Mouse (Mus musculus): ENCODE results near the gene Prdm5.

Gene Prdm5

GRCm38 (mm10) chr6:65935566-65936281, 156.9 kb downstream of the Prdm5 start:
- DNase-seq = no peak

GRCm38 (mm10) chr6:65950492-65950891, 171.7 kb downstream of the Prdm5 start:
- DNase-seq = no peak

- no peak for DNase-seq
These were observed 173.5 kb downstream of the Prdm5 start, which contains the start of gene 4930544G11Rik for GRCm38 (mm10) chr6:65952309-65952708. Gene 4930544G11Rik, plus strand, starts transcription at chr6:65952609.

- DNase-seq = no peak
These were observed 190.8 kb downstream of the Prdm5 start for GRCm38 (mm10) chr6:65969386-65970111.

GRCm38 (mm10) chr6:65970410-65970809, 191.6 kb downstream of the Prdm5 start:
- DNase-seq = no peak
